Mouse (Mus musculus): Measurements from ENCODE around the gene Adamtsl5.

The Adamtsl5 gene

GRCm38 (mm10) chr10:80294788-80295303 is 53.4 kb downstream of the Adamtsl5 start:
- DNase-seq (ENCODE audit: low spot score in 2 of 2): no peak

DNA sequence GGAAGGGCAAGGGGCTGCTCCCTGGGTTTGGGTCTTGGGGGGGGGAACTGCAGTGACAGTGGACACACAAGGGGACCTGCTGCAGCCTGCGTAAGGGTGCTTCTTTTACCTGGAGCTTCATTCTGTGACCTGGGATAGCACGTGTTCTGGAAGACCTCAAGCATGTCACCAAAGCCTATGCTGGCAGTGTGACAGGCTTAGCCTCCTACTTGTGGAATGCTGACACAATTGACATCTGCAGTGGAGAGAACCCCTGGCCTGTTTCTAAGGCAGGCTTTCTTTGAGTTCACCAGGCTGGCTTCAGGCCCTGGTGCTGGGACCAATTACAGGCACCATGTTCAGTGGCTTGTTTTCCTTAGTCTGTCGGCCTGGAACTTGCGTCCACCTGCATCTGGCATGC is 53.9 kb downstream of the Adamtsl5 start:
- DNase-seq (ENCODE audit: low spot score in 2 of 2): no peak

DNA sequence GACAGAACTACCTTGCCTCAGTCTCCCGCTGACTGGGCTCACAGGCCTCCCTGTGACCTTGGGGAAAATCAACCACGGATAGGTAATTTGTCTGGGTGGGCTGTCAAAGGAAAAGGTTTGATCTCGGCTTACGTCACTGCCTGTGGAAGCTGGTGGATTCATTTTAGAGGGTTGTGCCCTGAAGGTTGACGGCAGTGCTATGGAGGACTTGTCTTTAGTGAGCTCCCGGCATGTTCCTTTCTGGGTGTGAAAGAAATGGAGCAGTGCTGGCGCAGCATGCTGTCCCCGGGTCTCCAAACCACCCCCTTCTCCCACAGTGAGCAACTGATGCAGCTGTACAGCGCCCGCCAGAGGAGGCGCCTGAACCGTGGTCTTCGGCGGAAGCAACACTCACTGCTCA is 54.9 kb downstream of the Adamtsl5 start:
- DNase-seq (ENCODE audit: low spot score in 2 of 2): no peak

- DNase-seq (ENCODE audit: low spot score in 2 of 2): peak; percentile 78 to 91
Measured at GRCm38 (mm10) chr10:80292251-80293146, 55.7 kb downstream of the Adamtsl5 start, which contains the start of gene Rps15. Rps15 (plus strand) TSS chr10:80292453.
